Mouse (Mus musculus): ENCODE measurements around the gene Thegl. TPM values are rescaled to one million over a fixed set of nuclear protein-coding genes. Genes with fewer than 3 reads are reported as not detected.

The Thegl gene
- polyA plus RNA-seq, 1 experiment from 2014 or later, result not detected

DNA sequence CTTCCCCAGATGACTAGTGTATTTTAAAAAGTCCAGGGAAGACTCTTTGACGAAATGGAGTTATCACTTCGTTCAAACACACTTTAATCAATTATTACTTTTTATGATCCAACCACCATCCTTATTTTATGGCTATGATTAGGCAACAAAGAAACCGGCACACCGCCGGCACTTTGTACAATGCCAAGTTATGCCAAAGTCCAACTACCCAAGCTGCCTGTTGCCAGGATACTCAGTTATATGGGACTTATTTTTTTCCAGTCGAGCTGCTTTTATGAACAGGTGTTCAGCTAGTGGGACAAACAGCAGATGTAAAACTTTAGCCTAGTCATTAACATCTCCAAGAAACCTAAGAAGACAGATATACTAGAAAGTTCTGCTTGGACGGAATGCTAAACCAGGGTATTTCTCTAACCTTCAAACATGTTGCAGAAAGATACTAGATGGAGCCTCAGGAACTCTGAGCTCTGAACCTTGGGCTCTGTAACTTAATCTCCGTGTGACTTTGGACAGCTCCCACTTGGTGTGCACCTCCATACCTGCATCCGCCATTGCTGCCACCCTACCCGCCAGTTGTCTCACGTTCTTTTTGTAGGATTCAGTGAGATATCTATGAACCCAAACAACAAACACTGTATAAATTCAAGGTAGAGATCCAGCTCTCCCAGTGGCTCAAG lies 91.5 kb downstream of the Thegl start:
- Histone ChIP-seq H3K36me3 (ENCODE audit: control insufficient read depth, insufficient read depth, low read length) (peaks cover 18% of the 10 kb centered on the region), H3K27me3 (ENCODE audit: control insufficient read depth, insufficient read depth, low read length) (no peaks in the 10 kb centered on the region), H3K9me3 (ENCODE audit: control insufficient read depth, low read length) (no peaks in the 10 kb centered on the region), H3K4me1 (ENCODE audit: control insufficient read depth in 2 of 2, insufficient read depth in 2 of 2, low read length in 2 of 2) (peaks cover 4 to 37% of the 10 kb centered on the region in 2 experiments; a peak in 3 of 4 replicates), H3K4me3 (ENCODE audit: control insufficient read depth in 1 of 2, insufficient read depth in 1 of 2, low read depth in 1 of 2, low read length in 2 of 2) (no peak overlapping the region), H3K9ac (ENCODE audit: low read length) (no peak overlapping the region), H3K4me2 (ENCODE audit: low read length) (no peak overlapping the region), H3K27ac (replicated peaks in 1 of 2; ENCODE audit: control insufficient read depth in 1 of 2, insufficient read depth in 1 of 2, low read depth in 2 of 2, low read length in 2 of 2) (no peak overlapping the region)
- WGBS, result 88% methylated on average over 11 of the region's 11 CpGs
- ATAC-seq (ENCODE audit: insufficient number of reproducible peaks, insufficient read depth, low FRiP score, low read depth), result no peak

- Histone ChIP-seq H3K9me3 (ENCODE audit: control insufficient read depth, low read length) (no peaks in the 10 kb centered on the region), H3K36me3 (ENCODE audit: control insufficient read depth, insufficient read depth, low read length) (peaks cover 13% of the 10 kb centered on the region; the same call in 1 of the 2 replicates), H3K4me3 (ENCODE audit: control insufficient read depth in 1 of 2, insufficient read depth in 1 of 2, low read depth in 1 of 2, low read length in 2 of 2) (no peak overlapping the region), H3K4me2 (ENCODE audit: low read length) (no peak overlapping the region), H3K4me1 (ENCODE audit: control insufficient read depth in 2 of 2, insufficient read depth in 2 of 2, low read length in 2 of 2) (peaks cover 4 to 27% of the 10 kb centered on the region in 2 experiments; a peak in 3 of 4 replicates), H3K27me3 (ENCODE audit: control insufficient read depth, insufficient read depth, low read length) (no peaks in the 10 kb centered on the region), H3K27ac (replicated peaks in 1 of 2; ENCODE audit: control insufficient read depth in 1 of 2, insufficient read depth in 1 of 2, low read depth in 2 of 2, low read length in 2 of 2) (no peak overlapping the region), H3K9ac (ENCODE audit: low read length) (no peak overlapping the region)
- no peak for ATAC-seq (ENCODE audit: insufficient number of reproducible peaks, insufficient read depth, low FRiP score, low read depth)
- WGBS, result 94% methylated on average over 6 of the region's 6 CpGs
These were observed 93.0 kb downstream of the Thegl start for GRCm38 (mm10) chr5:77108806-77109205.

- Histone ChIP-seq H3K4me3 (ENCODE audit: control insufficient read depth in 1 of 2, insufficient read depth in 1 of 2, low read depth in 1 of 2, low read length in 2 of 2) (no peak overlapping the region), H3K4me1 (ENCODE audit: control insufficient read depth in 2 of 2, insufficient read depth in 2 of 2, low read length in 2 of 2) (peaks cover 4 to 26% of the 10 kb centered on the region in 2 experiments; a peak in 3 of 4 replicates), H3K36me3 (ENCODE audit: control insufficient read depth, insufficient read depth, low read length) (peaks cover 13% of the 10 kb centered on the region; the same call in 1 of the 2 replicates), H3K9me3 (ENCODE audit: control insufficient read depth, low read length) (no peaks in the 10 kb centered on the region), H3K27ac (replicated peaks in 1 of 2; ENCODE audit: control insufficient read depth in 1 of 2, insufficient read depth in 1 of 2, low read depth in 2 of 2, low read length in 2 of 2) (no peak overlapping the region), H3K4me2 (ENCODE audit: low read length) (no peak overlapping the region), H3K9ac (ENCODE audit: low read length) (no peak overlapping the region), H3K27me3 (ENCODE audit: control insufficient read depth, insufficient read depth, low read length) (no peaks in the 10 kb centered on the region)
- ATAC-seq (ENCODE audit: insufficient number of reproducible peaks, insufficient read depth, low FRiP score, low read depth), result no peak
- whole genome bisulfite sequencing, result 79% methylated on average over 2 of the region's 2 CpGs
These were observed 94.0 kb downstream of the Thegl start for GRCm38 (mm10) chr5:77109814-77110213.

Other genes with a start within 250 kb of the Thegl start
- gene Aasdh, start 110.5 kb upstream of the Thegl start, polyA plus RNA-seq (2014; fragmentation: Nextera tagmentation; extraction: Ambion mirVana), result 17.8 and 19.1 TPM in 2 replicates
- 231 and 234 TPM in 2 replicates for gene Paics, start 64.7 kb upstream of the Thegl start, polyA plus RNA-seq (2014; fragmentation: Nextera tagmentation; extraction: Ambion mirVana)
- gene Ppat, start 64.4 kb upstream of the Thegl start, polyA plus RNA-seq (2014; fragmentation: Nextera tagmentation; extraction: Ambion mirVana), result 23.8 and 26.4 TPM in 2 replicates
- gene Srp72, start 41.3 kb upstream of the Thegl start, polyA plus RNA-seq (2014; fragmentation: Nextera tagmentation; extraction: Ambion mirVana), result 49.8 and 53.7 TPM in 2 replicates
- gene Arl9, start 12.0 kb upstream of the Thegl start, polyA plus RNA-seq (2014; fragmentation: Nextera tagmentation; extraction: Ambion mirVana), result not detected in 2 replicates
- gene Hopx, start 99.1 kb downstream of the Thegl start, polyA plus RNA-seq (2014; fragmentation: Nextera tagmentation; extraction: Ambion mirVana), result 30.1 and 34.0 TPM in 2 replicates
- gene Spink2, start 195.4 kb downstream of the Thegl start, polyA plus RNA-seq (2014; fragmentation: Nextera tagmentation; extraction: Ambion mirVana), result 4.7 and 5.3 TPM in 2 replicates
- 26.1 and 26.7 TPM in 2 replicates for gene Rest, start 249.5 kb downstream of the Thegl start, polyA plus RNA-seq (2014; fragmentation: Nextera tagmentation; extraction: Ambion mirVana)

Data from heart, embryonic 14.5 days (tissue).